Mouse (Mus musculus) heart, embryonic 14.5 days (tissue): ENCODE results near the gene Mid1. TPM values are rescaled to one million over a fixed set of nuclear protein-coding genes. Genes with fewer than 3 reads are reported as not detected.
"Not testable (repeated sequence)": the region's sequence is repeated elsewhere in the genome, so short reads cannot be mapped to it uniquely, and the experiment has no call there.

ENCODE experiments used
- ATAC-seq: fragments of 200-750 bp; cut with Nextera tagmentation; 2 replicates; pipeline ENCODE4 v1.8.0; 2017; ENCODE audit warnings: low read depth, moderate TSS enrichment; ENCODE audit not compliant: insufficient number of reproducible peaks, insufficient read depth, low FRiP score
- H3K27ac ChIP-seq, 2 experiments: fragments of 200-500 bp in 1 of 2; fragments of 300-500 bp in 1 of 2; sonication (generic) in 1 of 2; replicated peaks in 1 of 2; 2 replicates each; pipeline ENCODE4 v1.5.1; 2012 to 2014; ENCODE audit warnings: low read depth in 2 of 2, low read length in 2 of 2, control low read depth in 1 of 2, mild to moderate bottlenecking in 1 of 2, mixed read lengths in 1 of 2; ENCODE audit not compliant: control insufficient read depth in 1 of 2, insufficient read depth in 1 of 2
- H3K27me3 ChIP-seq: fragments of 300-500 bp; sonication (generic); 2 replicates; pipeline ENCODE4 v1.6.1; 2014; ENCODE audit warnings: mild to moderate bottlenecking, low read length, control low read depth; ENCODE audit not compliant: control insufficient read depth, insufficient read depth
- H3K36me3 ChIP-seq: fragments of 300-500 bp; sonication (generic); 2 replicates; pipeline ENCODE4 v1.6.1; 2014; ENCODE audit warnings: mild to moderate bottlenecking, control low read depth, low read length, mixed read lengths; ENCODE audit not compliant: control insufficient read depth, insufficient read depth
- H3K4me1 ChIP-seq, 2 experiments: fragments of 200-500 bp in 1 of 2; fragments of 300-500 bp in 1 of 2; sonication (generic) in 1 of 2; 2 replicates each; pipeline ENCODE4 v1.6.1; 2012 to 2014; ENCODE audit warnings: low read length in 2 of 2, control low read depth in 1 of 2, mixed read lengths in 1 of 2; ENCODE audit not compliant: control insufficient read depth in 2 of 2, insufficient read depth in 2 of 2
- H3K4me2 ChIP-seq: fragments of 300-500 bp; sonication (generic); 2 replicates; pipeline ENCODE4 v1.6.1; 2014; ENCODE audit warnings: mild to moderate bottlenecking, low read length
- H3K4me3 ChIP-seq, 2 experiments: fragments of 200-500 bp in 1 of 2; fragments of 300-500 bp in 1 of 2; sonication (generic) in 1 of 2; 2 replicates each; pipeline ENCODE4 v1.5.1; 2012 to 2014; ENCODE audit warnings: low read length in 2 of 2, mild to moderate bottlenecking in 2 of 2, control low read depth in 1 of 2, low read depth in 1 of 2, moderate library complexity in 1 of 2; ENCODE audit not compliant: control insufficient read depth in 1 of 2, insufficient read depth in 1 of 2
- H3K9ac ChIP-seq: fragments of 300-500 bp; sonication (generic); 2 replicates; pipeline ENCODE4 v1.6.1; 2014; ENCODE audit warnings: mild to moderate bottlenecking, low read length
- H3K9me3 ChIP-seq: fragments of 300-500 bp; sonication (generic); 2 replicates; pipeline ENCODE4 v1.6.1; 2016; ENCODE audit warnings: low read length, control low read depth; ENCODE audit not compliant: control insufficient read depth
- WGBS: fragments of 180-500 bp; shearing (Covaris S2); extraction: QIAGEN DNeasy Blood & Tissue Kit; methylation state at CpG from one replicate; pipeline ENCODE4 v1.1.7; 2014; 5-methylcytosine and 5-hydroxymethylcytosine counted together
- polyA plus RNA-seq: library from polyadenylated mRNA; unstranded; fragments of >200 nt; fragmentation: Nextera tagmentation; extraction: Ambion mirVana; gene quantifications from 2 replicates; pipeline ENCODE4 v1.2.1, GENCODE M21; 2014

The Mid1 gene
- polyA plus RNA-seq, 1 experiment from 2014 or later = 8.1 TPM

DNA sequence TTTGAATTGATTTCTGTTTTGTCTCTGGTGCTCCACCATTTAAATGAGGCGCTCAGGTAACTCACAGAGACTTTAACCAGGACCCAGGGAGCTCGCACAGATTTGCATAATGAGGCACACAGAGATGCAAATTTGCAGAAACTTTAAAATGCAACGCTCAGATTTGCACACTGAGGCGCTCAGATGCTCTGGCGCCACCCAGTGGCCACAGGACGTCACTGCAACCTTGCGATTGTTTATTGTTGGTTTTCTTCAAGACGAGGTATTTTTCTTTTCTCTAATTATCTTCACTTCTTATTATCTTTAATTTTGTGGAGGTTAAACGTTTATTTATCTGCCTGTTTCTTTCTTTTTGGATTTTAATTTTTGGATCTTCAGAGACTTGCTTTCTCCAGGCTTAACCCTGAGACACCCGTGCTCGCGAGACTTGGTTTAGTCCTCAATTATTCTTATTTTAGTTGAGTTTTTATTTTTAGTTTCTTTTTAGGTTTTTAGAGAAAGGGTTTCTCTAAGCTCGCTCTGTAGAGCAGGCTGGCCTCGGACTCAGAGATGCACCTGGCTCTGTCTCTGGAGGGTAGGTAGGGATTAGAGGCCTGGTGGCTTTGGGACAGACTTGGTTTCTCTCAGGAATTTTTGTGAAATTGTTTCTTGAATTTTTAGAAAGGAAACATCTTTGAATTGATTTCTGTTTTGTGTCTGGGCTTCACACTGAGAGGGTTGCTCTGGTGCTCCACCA is 335.1 kb downstream of the Mid1 start:
- peaks cover 46% of the 10 kb centered on the region for H3K36me3 ChIP-seq
- not testable (repeated sequence) for H3K4me3 ChIP-seq, H3K9ac ChIP-seq, H3K27me3 ChIP-seq, H3K4me1 ChIP-seq, H3K4me2 ChIP-seq, ATAC-seq, H3K27ac ChIP-seq
- WGBS = 55% methylated on average over 14 of the region's 14 CpGs
- peaks cover 19% of the 10 kb centered on the region for H3K9me3 ChIP-seq

DNA sequence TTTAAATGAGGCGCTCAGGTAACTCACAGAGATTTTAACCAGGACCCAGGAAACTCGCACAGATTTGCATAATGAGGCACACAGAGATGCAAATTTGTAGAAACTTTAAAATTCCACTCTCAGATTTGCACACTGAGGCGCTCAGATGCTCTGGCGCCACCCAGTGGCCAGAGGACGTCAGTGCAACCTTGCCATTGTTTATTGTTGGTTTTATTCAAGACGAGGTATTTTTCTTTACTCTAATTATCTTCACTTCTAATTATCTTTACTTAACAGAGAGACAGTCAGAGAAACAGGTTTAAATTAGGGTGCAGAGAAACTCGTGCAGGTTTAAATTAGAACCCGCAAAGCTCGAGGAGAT is 335.7 kb downstream of the Mid1 start:
- Histone ChIP-seq H3K36me3 (peaks cover 46% of the 10 kb centered on the region), H3K9me3 (peaks cover 19% of the 10 kb centered on the region)
- WGBS = 47% methylated on average over 9 of the region's 9 CpGs
- not testable (repeated sequence) for H3K4me1 ChIP-seq, H3K27me3 ChIP-seq, ATAC-seq, H3K27ac ChIP-seq, H3K9ac ChIP-seq, H3K4me2 ChIP-seq, H3K4me3 ChIP-seq

GRCm38 (mm10) chrX:170021205-170021604 is 336.2 kb downstream of the Mid1 start:
- WGBS = 73% methylated on average over 12 of the region's 12 CpGs

DNA sequence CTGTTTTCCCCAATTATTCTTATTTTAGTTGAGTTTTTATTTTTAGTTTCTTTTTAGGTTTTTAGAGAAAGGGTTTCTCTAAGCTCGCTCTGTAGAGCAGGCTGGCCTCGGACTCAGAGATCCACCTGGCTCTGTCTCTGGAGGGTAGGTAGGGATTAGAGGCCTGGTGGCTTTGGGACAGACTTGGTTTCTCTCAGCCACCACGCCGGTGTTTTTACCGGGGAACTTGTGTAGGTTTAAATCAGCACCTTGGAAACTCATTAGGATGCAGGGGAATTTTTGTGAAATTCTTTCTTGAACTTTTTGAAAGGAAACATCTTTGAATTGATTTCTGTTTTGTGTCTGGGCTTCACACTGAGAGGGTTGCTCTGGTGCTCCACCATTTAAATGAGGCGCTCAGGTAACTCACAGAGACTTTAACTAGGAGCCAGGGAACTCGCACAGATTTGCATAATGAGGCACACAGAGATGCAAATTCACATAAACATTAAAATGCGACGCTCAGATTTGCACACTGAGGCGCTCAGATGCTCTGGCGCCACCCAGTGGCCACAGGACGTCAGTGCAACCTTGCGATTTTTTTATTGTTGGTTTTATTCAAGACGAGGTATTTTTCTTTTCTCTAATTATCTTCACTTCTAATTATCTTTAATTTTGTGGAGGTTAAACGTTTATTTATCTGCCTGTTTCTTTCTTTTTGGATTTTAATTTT is 336.9 kb downstream of the Mid1 start:
- not testable (repeated sequence) for H3K9ac ChIP-seq, H3K4me1 ChIP-seq, H3K4me2 ChIP-seq, H3K27me3 ChIP-seq, ATAC-seq, H3K4me3 ChIP-seq, H3K27ac ChIP-seq
- 53% methylated on average over 15 of the region's 15 CpGs for WGBS
- Histone ChIP-seq H3K9me3 (peaks cover 19% of the 10 kb centered on the region), H3K36me3 (peaks cover 45% of the 10 kb centered on the region)

More at GRCm38 (mm10) chrX:170021205-170021604, 336.2 kb downstream of the Mid1 start:
- H3K4me1 ChIP-seq, H3K27ac ChIP-seq, H3K4me3 ChIP-seq, H3K27me3 ChIP-seq, ATAC-seq, H3K9ac ChIP-seq, H3K4me2 ChIP-seq: not testable (repeated sequence)
- peaks cover 46% of the 10 kb centered on the region for H3K36me3 ChIP-seq
- peaks cover 19% of the 10 kb centered on the region for H3K9me3 ChIP-seq

Other genes with a start within 250 kb of the Mid1 start
- 0.43 and 0.77 TPM in 2 replicates for gene 4933400A11Rik, start 94.4 kb downstream of the Mid1 start, polyA plus RNA-seq